Mouse (Mus musculus): ENCODE results near the gene Cpsf3. TPM values are rescaled to one million over a fixed set of nuclear protein-coding genes. Genes with fewer than 3 reads are reported as not detected.

Gene Cpsf3
- total RNA-seq, 2 experiments from 2014 or later = 105 to 154 TPM

DNA sequence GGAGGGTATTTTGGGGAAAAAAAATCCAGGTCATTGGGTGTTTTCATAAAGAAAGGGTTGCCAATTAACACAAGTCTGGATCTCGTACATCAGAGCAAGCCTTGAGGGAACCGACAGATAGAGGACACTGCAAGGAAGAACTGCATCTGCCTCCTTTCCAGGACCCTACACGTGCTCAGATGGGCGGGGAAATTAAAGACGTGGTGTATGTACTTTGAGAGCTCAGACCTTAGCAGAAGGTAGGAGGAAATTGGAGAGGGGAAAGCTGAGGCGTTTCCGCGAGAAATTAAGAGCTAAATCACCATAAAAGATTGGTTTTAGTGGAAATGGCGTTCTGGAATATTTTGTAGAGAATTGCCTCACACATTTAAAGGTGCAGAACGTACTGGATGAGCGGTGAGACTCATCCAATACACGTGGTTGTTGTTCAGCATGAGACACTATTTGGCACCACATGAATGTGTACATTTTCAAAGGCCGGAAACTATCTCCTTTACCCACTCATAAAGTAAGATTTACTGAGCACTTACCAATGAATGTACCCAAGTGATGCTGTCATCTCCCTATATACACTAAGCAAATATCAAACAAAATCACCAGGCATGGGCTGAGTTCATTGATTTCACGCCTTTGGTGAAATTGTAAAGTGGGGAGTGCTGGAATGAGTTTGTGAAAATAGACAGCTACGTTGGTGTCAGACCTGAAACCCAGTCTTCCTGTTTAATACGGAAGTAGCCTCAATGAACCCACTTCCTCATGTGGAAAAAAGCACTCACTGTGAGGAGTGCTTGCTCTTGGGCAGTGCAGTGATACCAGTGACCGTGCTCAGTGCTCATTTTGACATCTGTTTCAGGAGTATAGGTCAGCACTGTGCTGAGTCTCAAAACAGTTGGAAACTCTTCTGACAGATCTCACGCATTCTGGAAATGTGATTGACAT is 1.8 kb downstream of the Cpsf3 start:
- peak; percentile 51; the same call in 1 of the 2 replicates for ATAC-seq (replicated peaks; ENCODE audit: low FRiP score, low TSS enrichment, poor library complexity, severe bottlenecking)

DNA sequence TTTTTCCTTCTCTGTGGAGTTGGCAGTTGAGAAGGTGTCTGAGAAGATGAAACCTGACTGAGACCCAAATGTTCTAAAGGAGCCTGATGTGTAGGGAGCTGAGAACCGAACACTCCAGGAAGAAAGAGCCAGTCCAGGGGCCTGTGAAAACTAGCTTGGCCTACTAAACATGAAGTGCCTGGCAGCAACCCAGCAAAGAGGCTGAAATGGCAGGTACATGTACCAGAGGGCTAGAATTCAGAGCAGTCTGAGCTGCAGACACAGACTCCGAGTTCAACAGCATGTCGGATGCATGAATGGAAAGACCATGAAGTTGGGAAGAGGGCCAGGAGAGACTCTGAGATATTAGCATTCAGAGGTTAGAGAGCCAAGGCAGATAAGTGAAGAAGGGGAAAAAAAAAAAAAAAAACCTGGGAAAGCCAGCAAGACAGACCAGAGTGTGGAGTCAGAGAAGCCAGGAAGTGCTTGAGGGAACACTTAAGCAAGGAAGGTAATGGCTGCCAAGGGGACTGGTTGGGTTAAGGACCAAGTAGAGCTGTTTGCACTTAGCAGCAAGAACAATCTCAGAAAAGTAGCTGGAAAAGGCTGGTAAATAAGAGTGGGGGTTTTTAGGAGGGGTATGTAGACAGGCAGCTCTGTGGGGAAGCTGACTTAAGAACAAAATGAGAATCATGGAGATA is 3.7 kb downstream of the Cpsf3 start:
- ATAC-seq (replicated peaks; ENCODE audit: low FRiP score, low TSS enrichment, poor library complexity, severe bottlenecking) = no peak

DNA sequence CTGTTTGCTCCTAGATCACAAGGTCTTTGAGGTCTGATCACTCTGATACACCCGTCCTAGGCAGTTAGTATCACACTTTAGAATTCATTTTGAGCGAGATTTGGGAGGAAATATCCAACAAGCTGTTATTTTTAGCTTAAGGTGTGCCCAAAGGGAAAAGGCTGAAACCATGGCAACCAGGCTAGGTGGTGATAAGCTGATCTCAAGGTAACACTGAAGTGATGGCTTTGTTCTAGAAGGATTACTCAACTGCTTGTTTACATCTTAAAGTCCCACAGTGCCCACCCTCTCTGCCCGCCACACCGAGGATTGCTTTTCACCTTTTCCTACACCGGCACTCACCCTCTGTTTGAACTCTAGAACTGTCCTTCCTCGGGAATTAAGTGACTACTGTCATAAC is 4.5 kb downstream of the Cpsf3 start:
- no peak for ATAC-seq (replicated peaks; ENCODE audit: low FRiP score, low TSS enrichment, poor library complexity, severe bottlenecking)

DNA sequence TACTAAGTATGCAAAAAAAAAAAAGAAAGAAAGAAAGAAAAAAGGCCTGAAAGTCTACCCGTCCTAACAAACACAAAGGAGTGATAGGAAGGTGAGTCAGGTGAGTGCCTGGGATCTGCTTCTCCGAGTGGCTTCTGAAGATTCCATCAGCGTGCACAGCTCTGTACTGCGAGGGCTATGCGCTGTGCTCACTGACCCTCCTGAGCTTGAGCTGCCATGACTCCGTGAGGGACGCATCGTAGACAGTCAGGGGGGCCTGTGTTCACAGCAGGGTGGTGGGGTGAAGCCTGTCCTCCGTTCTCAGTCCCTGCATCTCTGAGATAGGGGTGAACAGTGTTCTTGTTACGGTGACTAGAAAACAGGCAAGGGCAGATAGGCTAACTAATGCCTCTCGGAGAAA is 13.7 kb downstream of the Cpsf3 start:
- no peak for ATAC-seq (replicated peaks; ENCODE audit: low FRiP score, low TSS enrichment, poor library complexity, severe bottlenecking)

DNA sequence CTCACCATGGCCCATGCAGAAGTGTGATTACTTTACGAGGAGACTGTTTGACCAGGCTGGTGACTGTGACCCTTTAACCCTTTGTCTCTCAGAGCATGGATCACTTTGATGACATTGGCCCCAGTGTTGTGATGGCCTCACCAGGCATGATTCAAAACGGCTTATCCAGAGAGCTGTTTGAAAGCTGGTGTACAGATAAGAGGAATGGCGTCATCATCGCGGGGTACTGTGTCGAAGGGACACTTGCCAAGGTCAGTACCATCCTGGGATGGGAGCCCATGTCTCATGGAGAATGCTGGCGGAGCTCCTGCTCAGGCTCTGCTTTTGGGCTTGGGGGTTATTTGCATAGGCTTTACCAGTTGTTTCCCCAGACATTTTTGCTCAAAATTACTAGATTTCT is 16.1 kb downstream of the Cpsf3 start:
- ATAC-seq (replicated peaks; ENCODE audit: low FRiP score, low TSS enrichment, poor library complexity, severe bottlenecking) = no peak

DNA sequence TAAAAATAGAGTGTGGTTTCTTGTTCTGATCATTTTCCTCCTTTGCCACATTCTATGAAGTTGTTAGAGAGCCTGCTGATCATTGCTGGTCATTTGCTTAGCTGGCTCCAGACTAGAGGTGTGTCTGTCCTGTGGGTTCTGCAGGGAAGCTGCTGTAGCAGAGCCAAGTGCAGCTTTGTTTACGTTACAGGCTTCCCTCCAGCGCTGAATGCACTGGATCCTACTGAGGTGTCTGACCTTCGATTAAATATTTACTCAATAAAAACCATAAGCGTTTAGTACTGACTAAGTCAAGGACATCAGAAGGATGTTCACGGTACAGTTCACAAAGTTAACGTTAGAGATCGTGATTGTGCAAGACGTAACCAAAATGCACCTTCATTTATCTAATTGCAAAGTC is 16.7 kb downstream of the Cpsf3 start:
- no peak for ATAC-seq (replicated peaks; ENCODE audit: low FRiP score, low TSS enrichment, poor library complexity, severe bottlenecking)

DNA sequence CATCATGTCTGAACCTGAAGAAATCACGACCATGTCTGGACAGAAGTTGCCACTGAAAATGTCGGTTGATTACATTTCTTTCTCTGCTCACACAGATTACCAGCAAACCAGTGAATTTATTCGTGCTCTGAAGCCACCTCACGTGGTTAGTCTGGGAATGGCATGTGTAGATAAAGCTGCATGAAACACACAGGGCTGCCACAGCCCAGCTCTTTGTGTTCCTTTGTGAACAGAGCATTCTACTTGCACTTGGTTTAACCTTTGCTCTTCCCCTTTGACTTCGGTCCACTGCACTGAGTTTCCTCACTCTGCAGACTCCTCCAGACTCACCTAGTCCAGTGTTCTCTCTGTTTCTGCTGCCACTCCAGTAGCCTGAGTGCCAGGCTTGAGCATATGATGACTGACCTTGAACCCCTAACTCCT is 17.2 kb downstream of the Cpsf3 start:
- ATAC-seq (replicated peaks; ENCODE audit: low FRiP score, low TSS enrichment, poor library complexity, severe bottlenecking) = peak; percentile 96

DNA sequence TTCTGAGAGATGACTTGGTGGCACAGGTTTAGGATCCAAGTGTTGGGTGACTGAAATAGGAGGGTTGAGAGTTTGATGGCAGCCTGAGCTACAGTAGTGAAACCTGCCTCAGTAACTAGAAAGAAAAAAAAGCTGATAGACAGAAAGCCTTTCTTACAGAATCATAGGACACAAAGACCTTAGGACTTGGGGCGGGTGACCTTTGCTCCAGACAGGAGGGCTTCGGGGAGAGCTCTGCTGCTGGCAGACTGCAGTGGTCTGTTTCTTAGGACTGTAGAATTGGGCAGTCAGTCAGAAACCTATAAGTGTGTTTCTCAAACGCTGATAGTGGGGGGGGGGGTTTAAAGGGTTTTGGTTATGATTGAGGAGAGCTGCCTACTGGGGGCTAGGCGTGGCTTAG is 20.6 kb downstream of the Cpsf3 start:
- no peak for ATAC-seq (replicated peaks; ENCODE audit: low FRiP score, low TSS enrichment, poor library complexity, severe bottlenecking)

DNA sequence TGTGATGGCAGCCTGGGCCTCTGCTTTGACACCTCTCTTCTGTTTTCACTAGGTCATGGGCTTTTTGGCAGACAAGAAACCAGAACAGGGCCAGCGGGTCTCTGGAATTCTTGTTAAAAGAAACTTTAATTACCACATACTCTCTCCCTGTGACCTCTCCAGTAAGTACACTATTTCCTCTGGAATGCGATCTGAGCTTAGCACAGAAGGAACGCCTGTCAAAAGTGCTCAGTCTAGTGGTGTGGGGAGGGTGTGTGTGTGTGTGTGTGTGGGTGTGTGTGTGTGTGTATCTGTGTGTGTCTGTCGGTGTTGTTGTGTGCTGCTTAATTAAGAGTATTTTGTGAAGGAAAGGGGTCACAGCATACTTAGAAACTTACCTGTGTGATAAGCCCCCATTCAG is 21.5 kb downstream of the Cpsf3 start:
- no peak for ATAC-seq (replicated peaks; ENCODE audit: low FRiP score, low TSS enrichment, poor library complexity, severe bottlenecking)

DNA sequence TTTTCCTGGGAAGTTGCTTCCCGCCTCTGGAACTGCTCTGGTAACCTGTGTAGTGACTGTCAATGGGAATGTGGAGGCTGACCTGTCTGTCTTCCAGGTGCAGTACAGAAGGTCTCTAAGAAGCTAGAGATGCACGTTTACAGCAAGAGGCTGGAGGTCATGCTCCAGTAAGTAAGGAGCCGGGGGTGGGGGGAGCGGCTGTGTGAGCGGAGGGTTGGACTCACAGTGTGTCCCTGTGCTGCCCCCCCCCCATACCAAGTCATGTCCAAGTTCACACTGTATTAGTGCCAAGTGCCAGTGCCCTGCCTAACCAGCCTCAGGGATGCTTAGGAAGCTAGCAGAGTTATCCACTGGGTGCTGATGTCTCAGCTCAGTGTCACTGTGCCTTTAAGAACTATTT is 27.0 kb downstream of the Cpsf3 start:
- no peak for ATAC-seq (replicated peaks; ENCODE audit: low FRiP score, low TSS enrichment, poor library complexity, severe bottlenecking)

DNA sequence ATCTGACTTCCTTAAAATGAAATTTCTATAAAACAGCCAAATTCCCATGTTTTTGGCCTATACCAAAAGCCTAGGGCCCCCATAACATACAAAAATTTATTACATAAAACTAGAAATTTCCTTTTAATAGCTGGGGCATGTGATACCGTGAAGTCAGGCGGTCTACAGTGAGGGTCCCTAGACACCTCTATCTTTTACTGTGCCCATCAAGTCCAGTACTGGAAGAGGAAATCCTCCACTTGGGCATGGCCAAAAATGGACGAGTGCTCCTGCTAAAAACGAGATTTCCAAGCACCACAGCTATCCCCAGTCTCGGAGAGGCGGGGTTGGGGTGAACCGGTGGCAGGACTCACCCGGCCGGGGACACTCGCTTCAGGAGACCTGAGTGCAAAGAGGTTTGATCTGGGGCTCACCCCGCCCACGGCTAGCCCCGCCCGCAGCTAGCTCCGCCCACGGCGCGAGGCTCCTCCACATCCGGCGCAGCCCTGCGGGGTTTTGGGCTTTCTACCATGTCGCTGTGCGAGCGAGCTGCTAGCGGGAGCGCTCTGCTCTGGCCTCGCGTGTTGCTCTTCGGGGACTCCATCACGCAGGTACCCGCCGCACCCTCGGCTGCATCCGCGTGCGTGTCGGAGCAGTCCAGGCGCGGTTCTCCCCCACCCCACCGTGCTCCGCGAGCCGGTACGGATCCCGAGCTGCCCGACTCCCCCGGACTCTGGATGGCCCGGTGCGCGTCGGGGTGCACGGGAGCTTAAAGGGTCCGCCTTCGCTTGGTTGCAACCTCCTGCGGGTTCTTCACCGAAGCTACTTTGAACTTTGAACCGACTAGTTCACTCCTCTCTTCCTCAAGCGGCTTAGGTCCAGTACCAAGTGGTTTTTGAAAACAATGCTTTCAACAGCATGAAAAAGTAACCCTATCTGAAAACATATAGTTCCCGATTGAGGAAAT is 31.0 kb downstream of the Cpsf3 start, which contains the start of gene Iah1:
TSS of gene Iah1 (plus strand) at position 467 of the 946 bp plus-strand sequence.
- peak; percentile 96 for ATAC-seq (replicated peaks; ENCODE audit: low FRiP score, low TSS enrichment, poor library complexity, severe bottlenecking)

DNA sequence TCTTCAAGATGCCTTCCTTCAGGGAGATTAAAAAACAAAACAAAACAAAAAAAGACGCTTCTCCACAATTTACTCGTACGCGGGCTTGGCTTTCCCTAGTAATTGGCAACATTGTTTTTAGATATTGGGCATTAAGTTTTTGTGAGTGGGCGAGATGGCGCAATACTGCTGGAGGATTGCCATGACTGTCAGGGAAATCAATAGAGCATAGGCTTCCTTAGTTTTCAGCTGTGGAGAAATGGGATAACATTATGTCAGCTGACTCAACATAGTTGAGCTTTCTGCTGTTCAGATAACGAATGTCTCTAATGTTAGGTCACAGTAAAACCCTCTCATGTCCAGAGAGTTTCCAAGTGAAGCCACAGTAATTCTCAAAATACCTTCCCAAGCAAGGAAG is 31.7 kb downstream of the Cpsf3 start:
- no peak for ATAC-seq (replicated peaks; ENCODE audit: low FRiP score, low TSS enrichment, poor library complexity, severe bottlenecking)

DNA sequence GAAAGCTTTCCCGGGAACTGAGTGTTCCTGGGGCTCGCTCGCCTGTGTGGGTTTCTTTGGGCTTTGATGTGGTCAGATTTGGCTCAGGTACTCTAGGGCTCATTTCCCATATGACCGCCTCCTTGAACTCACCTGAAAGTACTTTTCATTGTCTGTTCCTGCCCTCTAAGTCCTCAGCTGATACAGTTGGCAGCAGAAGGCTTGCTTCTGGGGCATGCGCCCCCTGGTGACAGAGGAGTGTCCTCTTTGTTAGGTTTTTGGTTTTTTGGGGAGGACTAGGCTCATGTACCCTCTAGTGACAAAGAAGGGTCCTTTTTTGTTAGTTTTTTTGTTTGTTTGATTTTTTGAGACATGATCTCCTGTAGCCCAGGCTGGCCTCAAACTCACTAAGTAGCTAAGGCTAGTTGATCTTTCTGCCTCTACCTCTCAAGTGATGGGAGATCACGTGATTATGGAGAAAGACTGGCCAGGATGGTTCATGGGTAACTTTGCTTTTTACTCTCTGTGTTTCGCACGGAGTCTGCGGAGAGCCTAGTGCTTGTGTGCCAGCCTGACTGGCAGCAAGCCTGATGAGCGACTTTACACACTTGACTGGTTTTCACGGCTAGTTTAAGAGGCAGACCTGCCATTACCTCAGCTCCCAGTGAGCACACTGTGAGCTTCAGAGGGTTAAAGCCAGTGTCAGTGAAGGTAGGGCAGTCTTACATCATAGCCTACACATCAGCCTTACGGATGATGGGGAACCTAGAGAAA is 33.1 kb downstream of the Cpsf3 start:
- ATAC-seq (replicated peaks; ENCODE audit: low FRiP score, low TSS enrichment, poor library complexity, severe bottlenecking) = peak; percentile 67

DNA sequence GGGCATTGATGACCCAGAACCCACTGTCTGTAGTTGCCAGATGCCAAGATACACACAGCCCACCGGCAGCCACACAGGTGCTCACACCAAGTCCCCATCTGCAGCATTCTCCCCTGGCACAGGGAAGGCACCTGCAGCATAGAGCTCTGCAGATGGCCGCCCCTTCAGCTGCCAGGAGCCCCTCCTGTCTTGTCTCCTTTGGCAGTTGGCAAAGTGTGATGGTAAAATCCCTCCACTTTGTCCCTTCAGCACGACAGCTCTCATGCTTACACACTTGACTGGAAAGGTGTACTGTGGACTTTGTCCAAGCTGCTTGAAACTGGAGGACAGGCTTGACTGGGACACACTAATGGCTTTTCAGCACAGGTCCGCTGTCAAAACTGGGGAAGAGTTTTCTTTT is 35.1 kb downstream of the Cpsf3 start:
- no peak for ATAC-seq (replicated peaks; ENCODE audit: low FRiP score, low TSS enrichment, poor library complexity, severe bottlenecking)

DNA sequence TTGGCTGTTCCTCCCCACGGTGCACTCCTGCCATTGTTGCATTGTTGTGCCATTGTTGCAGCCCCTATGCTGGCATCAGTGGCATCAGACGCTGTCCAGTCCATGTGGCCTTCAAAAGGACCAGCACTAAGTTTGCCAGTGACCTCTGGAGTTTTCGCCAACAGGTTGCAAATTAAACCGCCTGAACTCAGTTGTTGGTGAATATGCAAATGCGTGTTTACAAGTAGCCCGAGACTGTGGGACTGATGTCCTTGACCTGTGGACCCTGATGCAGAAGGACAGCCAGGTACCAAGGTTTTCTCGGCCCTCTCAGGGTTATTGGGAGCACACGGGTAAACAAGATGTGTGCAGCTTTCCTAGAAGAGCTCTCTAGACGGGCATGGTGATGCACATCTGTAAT is 36.0 kb downstream of the Cpsf3 start:
- ATAC-seq (replicated peaks; ENCODE audit: low FRiP score, low TSS enrichment, poor library complexity, severe bottlenecking) = no peak

DNA sequence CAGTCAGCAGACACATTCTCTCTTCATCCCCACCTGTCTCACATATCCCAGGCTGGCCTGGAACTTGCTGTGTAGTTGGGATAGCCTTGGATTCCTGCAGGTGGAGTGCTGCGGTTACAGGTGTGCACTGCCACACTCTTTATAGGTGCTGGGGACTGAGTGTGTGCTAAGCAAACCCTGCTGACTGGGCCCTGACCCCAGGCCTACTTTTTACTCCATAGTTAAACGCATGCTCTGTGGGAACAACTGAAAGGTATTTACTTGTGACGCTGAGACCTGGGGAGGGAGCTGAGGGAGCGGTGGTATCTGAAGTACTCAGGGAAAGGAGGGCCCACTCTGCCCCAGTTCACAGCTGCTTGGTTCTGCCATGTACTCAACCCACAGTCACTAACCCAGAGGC is 37.1 kb downstream of the Cpsf3 start:
- ATAC-seq (replicated peaks; ENCODE audit: low FRiP score, low TSS enrichment, poor library complexity, severe bottlenecking) = no peak

DNA sequence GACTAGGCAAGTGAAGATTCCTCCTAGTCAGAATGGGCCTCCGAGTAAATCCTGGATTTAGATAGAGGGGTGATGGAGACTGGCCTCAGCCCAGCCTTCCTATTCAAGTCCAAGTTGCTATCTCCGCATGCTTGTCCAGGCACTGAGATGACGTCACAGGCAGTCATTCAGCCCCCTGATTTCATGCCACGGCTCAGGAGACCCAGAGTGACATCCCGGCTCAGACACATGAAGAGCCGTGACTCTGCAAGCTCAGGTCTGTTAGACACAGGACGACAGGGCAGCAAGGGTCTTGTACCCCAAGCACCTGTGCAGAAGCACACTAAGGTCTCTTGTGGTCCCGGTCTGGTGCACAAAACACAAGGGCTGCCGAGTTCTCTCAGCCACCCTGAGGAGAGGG is 37.7 kb downstream of the Cpsf3 start:
- ATAC-seq (replicated peaks; ENCODE audit: low FRiP score, low TSS enrichment, poor library complexity, severe bottlenecking) = no peak

DNA sequence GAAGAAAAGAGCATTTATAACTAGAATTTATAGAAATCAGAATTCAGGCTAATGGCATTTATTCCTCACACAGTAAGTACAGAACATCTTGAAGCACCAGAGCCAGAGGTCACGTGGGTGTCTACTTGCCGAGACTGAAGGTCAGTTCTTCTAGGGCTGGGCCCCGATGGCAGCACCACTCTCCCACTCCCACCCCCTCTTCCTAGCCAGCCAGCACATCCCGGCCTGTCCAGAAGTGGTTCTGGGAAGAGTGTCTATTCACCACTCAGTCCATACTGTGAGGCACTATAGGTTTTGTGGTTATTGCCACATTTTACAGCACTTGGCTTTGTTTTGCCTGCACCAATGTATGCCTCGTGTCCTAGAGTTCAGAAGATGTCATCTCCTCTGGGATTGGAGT is 38.9 kb downstream of the Cpsf3 start:
- no peak for ATAC-seq (replicated peaks; ENCODE audit: low FRiP score, low TSS enrichment, poor library complexity, severe bottlenecking)

DNA sequence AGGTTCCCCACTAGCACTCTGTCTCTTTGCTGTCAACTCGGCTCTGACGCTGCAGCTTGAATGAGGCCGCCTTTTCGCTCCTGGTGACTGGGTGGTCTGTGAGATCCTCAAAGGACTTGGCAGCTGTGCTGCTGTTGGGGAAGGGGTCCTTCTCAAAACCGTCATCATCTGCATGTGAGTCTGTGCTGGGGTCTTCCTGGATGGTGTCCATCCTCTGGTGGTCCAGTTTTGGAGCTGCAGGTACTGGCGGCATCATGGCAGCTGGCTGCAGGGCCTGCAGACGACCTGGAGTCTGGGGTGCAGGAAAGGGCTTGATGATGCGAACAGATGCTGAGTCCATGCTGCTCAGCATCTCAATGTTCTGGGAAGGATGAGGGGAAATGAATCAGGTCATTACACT is 40.1 kb downstream of the Cpsf3 start:
- ATAC-seq (replicated peaks; ENCODE audit: low FRiP score, low TSS enrichment, poor library complexity, severe bottlenecking) = no peak

Data from megakaryocyte-erythroid progenitor cell, adult 5-6 weeks (primary cell).